Mouse (Mus musculus) midbrain, embryonic 12.5 days (tissue): ENCODE measurements around the gene Tmprss3. TPM values are rescaled to one million over a fixed set of nuclear protein-coding genes. Genes with fewer than 3 reads are reported as not detected.

Experiments used
- ATAC-seq: fragments of 200-750 bp; cut with Nextera tagmentation; 2 replicates; pipeline ENCODE4 v1.8.0; 2017; ENCODE audit warnings: low read depth, moderate TSS enrichment, moderate library complexity; ENCODE audit not compliant: low FRiP score
- H3K27ac ChIP-seq: fragments of 300-500 bp; sonication (generic); replicated peaks from 2 replicates; pipeline ENCODE4 v1.5.1; 2016; ENCODE audit warnings: mild to moderate bottlenecking
- H3K27me3 ChIP-seq: fragments of 300-500 bp; sonication (generic); 2 replicates; pipeline ENCODE4 v1.6.1; 2016; ENCODE audit warnings: mild to moderate bottlenecking
- H3K36me3 ChIP-seq: fragments of 300-500 bp; sonication (generic); 2 replicates; pipeline ENCODE4 v1.6.1; 2016
- H3K4me1 ChIP-seq: fragments of 300-500 bp; sonication (generic); 2 replicates; pipeline ENCODE4 v1.6.1; 2016
- H3K4me2 ChIP-seq: fragments of 300-500 bp; sonication (generic); replicated peaks from 2 replicates; pipeline ENCODE4 v1.6.1; 2016; ENCODE audit warnings: mild to moderate bottlenecking, moderate library complexity
- H3K4me3 ChIP-seq: fragments of 300-500 bp; sonication (generic); 2 replicates; pipeline ENCODE4 v1.5.1; 2016; ENCODE audit warnings: mild to moderate bottlenecking
- H3K9ac ChIP-seq: fragments of 300-500 bp; sonication (generic); replicated peaks from 2 replicates; pipeline ENCODE4 v1.6.1; 2016; ENCODE audit warnings: mild to moderate bottlenecking, moderate library complexity
- H3K9me3 ChIP-seq: fragments of 300-500 bp; sonication (generic); 2 replicates; pipeline ENCODE4 v1.6.1; 2016; ENCODE audit warnings: mild to moderate bottlenecking
- WGBS: fragments of 180-500 bp; shearing (Covaris S2); methylation state at CpG from one replicate; pipeline ENCODE4 v1.1.7; 2016; 5-methylcytosine and 5-hydroxymethylcytosine counted together
- polyA plus RNA-seq: library from polyadenylated mRNA; unstranded; fragments of >200 nt; fragmentation: Nextera tagmentation; extraction: Ambion mirVana; gene quantifications from 2 replicates; pipeline ENCODE4 v1.2.1, GENCODE M21; 2016

Gene Tmprss3
- polyA plus RNA-seq, 1 experiment from 2014 or later = not detected

DNA sequence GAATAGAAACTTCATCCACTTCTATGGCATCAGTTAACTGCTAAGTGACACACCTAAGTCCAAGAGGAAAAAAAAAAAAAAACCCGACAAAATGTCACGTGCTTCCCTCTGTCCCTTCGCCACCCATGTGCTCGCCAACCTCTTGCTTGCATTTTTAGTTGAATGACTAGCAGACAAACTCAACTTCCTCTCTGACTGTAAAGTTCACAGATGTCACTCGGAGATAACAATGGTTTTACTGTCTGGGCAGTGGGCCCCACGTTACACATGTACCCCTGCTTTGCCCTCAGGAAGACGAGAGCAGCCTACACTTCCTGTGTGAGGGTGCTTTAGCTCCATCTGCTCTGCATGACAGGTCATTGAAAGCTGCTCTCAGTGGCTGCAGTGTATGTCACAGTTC is 25.1 kb upstream of the Tmprss3 start:
- Histone ChIP-seq H3K27ac (no peak overlapping the region), H3K9ac (no peak overlapping the region), H3K36me3 (no peaks in the 10 kb centered on the region), H3K4me1 (no peaks in the 10 kb centered on the region), H3K4me2 (no peak overlapping the region), H3K27me3 (no peaks in the 10 kb centered on the region; the same call in 1 of the 2 replicates), H3K9me3 (no peaks in the 10 kb centered on the region), H3K4me3 (no peak overlapping the region)
- ATAC-seq = no peak
- WGBS = 76% methylated on average over 7 of the region's 7 CpGs

DNA sequence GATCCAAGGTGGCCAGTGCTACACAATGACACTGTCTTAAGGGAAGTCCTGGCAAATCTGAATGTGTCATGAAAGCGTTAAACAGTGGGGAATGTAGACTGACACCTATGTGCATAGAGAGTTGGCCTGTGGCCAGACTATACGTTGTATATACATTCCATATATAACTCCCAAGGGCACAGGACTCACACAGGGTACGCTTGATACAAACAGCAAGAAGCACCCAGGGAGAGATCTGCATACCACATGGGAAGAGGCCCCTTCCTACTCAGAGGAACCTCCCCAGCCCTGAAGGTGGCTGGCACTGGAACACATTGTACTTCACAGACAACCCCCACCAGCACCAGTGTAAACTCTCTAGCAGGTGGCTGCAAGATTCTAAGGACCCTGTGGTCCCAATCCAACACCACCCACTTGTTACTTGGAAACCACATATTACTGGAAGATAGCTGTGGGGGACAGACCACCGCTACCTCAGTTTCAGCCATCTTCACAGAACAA is 24.1 kb upstream of the Tmprss3 start:
- no peaks in the 10 kb centered on the region for H3K36me3 ChIP-seq
- no peaks in the 10 kb centered on the region for H3K27me3 ChIP-seq
- H3K27ac ChIP-seq = no peak overlapping the region
- no peak overlapping the region for H3K4me2 ChIP-seq
- H3K9me3 ChIP-seq = no peaks in the 10 kb centered on the region
- H3K4me3 ChIP-seq = no peak overlapping the region
- 84% methylated on average over 4 of the region's 4 CpGs for WGBS
- no peaks in the 10 kb centered on the region for H3K4me1 ChIP-seq
- no peak for ATAC-seq
- no peak overlapping the region for H3K9ac ChIP-seq

DNA sequence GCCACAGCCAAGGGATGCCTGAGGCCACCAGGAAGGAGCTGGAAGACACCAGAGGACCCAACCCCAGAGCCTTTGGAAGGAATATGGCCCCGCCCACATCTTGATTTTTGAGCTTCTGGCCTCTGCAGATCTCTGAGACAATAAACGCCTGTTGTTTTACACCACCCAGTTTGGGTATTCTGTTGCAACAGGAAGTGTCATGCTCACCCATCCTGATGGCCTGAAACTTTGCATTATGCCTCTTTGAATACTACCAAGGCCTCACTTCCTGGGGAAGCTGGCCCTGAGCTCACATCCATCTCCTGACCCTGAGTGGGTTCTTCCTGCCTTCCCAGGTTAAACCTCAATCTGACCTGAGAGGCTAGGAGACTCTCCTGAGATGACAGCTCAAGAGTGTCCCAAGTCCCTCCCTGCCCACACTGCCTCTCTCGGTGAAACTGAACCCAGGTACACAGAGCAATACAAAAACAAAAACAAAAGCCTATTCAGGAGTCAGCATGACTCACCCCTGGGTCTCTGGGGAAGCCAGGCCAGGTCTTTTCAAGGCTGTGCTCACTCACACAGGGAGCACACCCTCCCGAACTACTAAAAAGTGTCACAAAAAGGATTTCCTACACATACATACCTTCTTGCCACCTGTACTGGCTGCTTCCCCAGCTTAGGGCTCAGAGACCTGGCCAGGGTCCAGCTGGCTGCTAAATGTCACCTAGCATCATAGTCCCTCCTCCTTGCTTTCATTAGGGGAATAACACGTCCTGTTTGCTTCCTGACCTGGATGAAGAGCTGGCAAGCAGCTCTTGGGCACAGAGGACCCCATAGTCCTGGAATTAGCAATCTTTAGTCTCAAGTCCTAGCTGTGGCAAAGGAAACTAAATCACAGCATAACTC is 17.5 kb upstream of the Tmprss3 start:
- no peak overlapping the region for H3K4me2 ChIP-seq
- H3K9ac ChIP-seq = no peak overlapping the region
- no peaks in the 10 kb centered on the region for H3K4me1 ChIP-seq
- no peak overlapping the region for H3K27ac ChIP-seq
- no peak for ATAC-seq
- H3K36me3 ChIP-seq = no peaks in the 10 kb centered on the region
- no peaks in the 10 kb centered on the region for H3K9me3 ChIP-seq
- WGBS = 53% methylated on average over 5 of the region's 5 CpGs
- H3K4me3 ChIP-seq = no peak overlapping the region
- H3K27me3 ChIP-seq = no peaks in the 10 kb centered on the region

DNA sequence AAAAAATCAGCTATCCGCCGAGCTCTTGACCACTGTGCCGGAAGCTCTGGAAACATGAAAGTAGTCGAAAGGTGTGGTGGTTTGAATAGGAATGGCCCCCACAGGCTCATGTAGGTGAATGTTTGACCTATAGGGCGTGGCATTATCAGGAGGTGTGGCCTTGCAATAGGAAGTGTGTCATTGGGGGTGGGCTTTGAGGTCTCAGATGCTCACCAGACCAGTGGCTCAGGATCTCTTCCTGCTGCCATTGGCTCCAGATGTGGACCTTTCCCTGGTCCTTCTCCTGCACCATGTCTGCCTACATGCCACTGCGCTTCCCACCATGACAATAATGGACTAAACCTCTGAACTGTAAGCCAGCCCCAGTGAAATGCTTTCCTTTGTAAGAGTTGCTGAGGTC is 13.1 kb upstream of the Tmprss3 start:
- 92% methylated on average over 6 of the region's 6 CpGs for WGBS
- ATAC-seq = no peak
- Histone ChIP-seq H3K27me3 (no peaks in the 10 kb centered on the region), H3K4me1 (no peaks in the 10 kb centered on the region), H3K4me2 (no peak overlapping the region), H3K9ac (no peak overlapping the region), H3K9me3 (no peaks in the 10 kb centered on the region), H3K36me3 (no peaks in the 10 kb centered on the region), H3K4me3 (no peak overlapping the region), H3K27ac (no peak overlapping the region)

DNA sequence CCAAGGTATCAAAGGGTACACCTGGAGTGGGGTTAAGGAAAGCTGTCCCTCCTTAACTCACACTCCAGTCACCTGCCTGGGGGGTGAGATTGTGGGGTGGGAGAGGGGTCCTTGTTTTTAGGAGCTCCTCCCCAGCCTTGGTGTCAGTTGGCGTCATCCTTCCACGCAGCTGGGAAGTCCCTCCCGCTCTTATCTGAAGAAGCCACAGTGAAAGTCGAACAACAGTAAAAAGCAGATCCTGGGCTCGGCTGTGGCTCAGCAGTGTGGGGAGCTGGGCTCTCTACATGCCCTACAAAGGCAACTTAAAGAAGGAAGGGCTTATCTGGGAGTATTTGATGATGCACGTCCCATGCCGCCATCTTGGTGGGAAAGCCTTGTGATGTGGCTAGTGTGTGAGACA is 11.5 kb upstream of the Tmprss3 start:
- H3K9ac ChIP-seq = no peak overlapping the region
- no peak overlapping the region for H3K27ac ChIP-seq
- no peak overlapping the region for H3K4me3 ChIP-seq
- ATAC-seq = no peak
- no peaks in the 10 kb centered on the region for H3K4me1 ChIP-seq
- H3K27me3 ChIP-seq = no peaks in the 10 kb centered on the region
- no peak overlapping the region for H3K4me2 ChIP-seq
- no peaks in the 10 kb centered on the region for H3K36me3 ChIP-seq
- no peaks in the 10 kb centered on the region for H3K9me3 ChIP-seq
- 88% methylated on average over 7 of the region's 7 CpGs for WGBS

DNA sequence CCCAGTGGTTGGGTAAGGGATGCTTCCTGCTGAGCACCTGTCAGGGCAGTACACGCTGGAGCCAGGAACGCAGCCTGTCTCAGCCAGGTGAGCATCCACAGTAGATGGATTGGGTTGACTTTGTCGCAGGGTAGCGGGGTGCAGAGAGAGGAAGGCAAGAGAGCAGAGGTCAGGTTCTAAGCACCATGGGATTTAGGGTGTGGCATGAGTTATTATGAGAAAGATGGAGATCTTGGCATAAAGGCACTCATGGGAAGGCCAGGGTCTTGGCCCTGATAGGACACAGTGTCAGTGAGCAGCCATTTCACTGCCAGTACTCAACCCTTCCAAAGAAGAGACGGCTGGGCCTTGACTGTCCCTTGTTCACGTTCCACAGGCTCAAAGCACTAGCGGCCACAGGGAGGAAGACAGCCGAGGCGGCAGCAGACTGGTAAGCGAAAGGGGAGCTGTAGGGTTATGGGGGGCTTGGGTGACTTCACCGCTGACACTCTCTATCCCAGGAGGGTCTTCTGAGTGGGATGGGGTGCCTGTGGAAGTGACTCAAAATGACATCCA is 10.7 kb upstream of the Tmprss3 start:
- no peak for ATAC-seq
- H3K4me3 ChIP-seq = no peak overlapping the region
- H3K4me2 ChIP-seq = no peak overlapping the region
- no peaks in the 10 kb centered on the region for H3K9me3 ChIP-seq
- no peaks in the 10 kb centered on the region for H3K27me3 ChIP-seq
- H3K36me3 ChIP-seq = no peaks in the 10 kb centered on the region
- no peak overlapping the region for H3K9ac ChIP-seq
- no peak overlapping the region for H3K27ac ChIP-seq
- 92% methylated on average over 11 of the region's 11 CpGs for WGBS
- no peaks in the 10 kb centered on the region for H3K4me1 ChIP-seq

DNA sequence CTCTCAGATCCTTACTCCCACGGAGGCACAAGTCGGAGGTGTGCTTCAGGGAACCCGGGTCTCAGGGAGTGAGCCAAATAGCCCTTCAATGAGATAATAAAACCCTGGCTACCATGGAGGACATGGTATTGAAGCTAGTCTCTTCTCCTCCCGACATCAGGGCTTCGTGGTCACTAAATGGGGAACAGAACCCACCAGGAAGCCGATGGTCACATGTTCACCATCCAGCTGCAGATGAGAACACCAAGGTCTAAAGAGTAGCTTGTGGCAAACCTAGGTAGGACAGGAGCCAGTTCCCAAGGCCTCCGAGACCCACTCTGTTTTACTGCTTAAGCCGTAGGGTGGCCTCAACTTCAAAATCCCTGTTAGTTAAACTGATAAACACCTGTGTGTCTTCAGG is 9.9 kb upstream of the Tmprss3 start:
- no peak overlapping the region for H3K27ac ChIP-seq
- no peaks in the 10 kb centered on the region for H3K9me3 ChIP-seq
- no peak for ATAC-seq
- no peak overlapping the region for H3K9ac ChIP-seq
- H3K4me3 ChIP-seq = no peak overlapping the region
- 91% methylated on average over 8 of the region's 8 CpGs for WGBS
- H3K27me3 ChIP-seq = no peaks in the 10 kb centered on the region
- H3K4me2 ChIP-seq = no peak overlapping the region
- no peaks in the 10 kb centered on the region for H3K36me3 ChIP-seq
- H3K4me1 ChIP-seq = no peaks in the 10 kb centered on the region

DNA sequence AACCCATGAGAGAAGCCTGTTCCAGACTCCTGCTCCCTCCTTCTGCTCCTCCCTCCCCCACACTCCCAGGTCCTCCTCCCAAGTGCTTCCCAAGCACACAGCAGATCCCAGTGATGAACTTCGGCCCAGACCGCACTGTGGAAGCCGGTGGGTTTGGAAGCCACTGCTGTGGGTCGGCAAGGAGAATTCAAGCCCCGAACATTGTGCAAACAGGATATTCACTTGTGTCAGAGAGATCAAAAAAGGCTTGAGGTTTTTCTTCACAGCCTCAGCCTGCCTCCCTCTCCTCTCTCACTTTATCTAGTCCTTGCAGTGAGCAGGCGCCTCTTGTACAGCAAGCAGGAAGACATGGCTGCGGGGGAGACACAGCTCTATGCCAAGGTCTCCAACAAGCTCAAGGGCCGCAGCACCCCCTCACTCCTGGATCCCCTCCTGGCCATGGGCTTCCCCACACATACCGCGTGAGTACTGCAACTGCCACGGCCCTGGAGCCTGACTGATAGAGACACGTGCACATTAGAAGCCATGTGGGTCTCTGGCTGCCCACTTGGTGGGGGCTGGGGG is 9.1 kb upstream of the Tmprss3 start, which contains the start of gene Ubash3a:
Gene Ubash3a (plus strand): TSS at position 103 of the 564 bp plus-strand sequence.
- no peaks in the 10 kb centered on the region for H3K9me3 ChIP-seq
- H3K27me3 ChIP-seq = no peaks in the 10 kb centered on the region
- H3K4me2 ChIP-seq = no peak within 1 kb of the TSS
- no peaks in the 10 kb centered on the region for H3K36me3 ChIP-seq
- no peak within 1 kb of the TSS for H3K27ac ChIP-seq
- 78% methylated on average over 12 of the region's 12 CpGs for WGBS
- no peak for ATAC-seq
- H3K9ac ChIP-seq = no peak within 1 kb of the TSS
- no peak within 1 kb of the TSS for H3K4me3 ChIP-seq
- no peaks in the 10 kb centered on the region for H3K4me1 ChIP-seq

DNA sequence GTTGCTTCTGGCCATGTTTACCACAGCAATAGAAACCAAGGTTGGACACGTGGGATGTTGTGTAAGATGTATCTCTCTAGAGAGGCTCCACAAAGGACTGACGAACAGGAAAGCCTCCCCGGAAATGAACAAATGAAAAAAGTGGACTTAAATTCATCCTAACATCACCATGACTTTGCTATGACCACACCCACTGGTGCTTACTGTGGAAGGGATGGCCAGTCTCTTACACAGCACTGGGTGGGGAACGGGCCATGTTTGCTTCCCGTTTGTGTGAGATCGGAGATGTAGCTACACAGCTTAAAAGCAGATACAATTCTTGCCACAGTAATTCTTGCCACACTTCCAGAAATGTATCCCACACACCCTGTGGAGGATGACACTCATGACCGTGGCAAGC is 2.5 kb downstream of the Tmprss3 start:
- H3K4me3 ChIP-seq = no peak overlapping the region
- H3K4me1 ChIP-seq = no peaks in the 10 kb centered on the region
- no peak overlapping the region for H3K9ac ChIP-seq
- no peaks in the 10 kb centered on the region for H3K27me3 ChIP-seq
- ATAC-seq = no peak
- H3K4me2 ChIP-seq = no peak overlapping the region
- no peaks in the 10 kb centered on the region for H3K36me3 ChIP-seq
- 93% methylated on average over 7 of the region's 7 CpGs for WGBS
- H3K9me3 ChIP-seq = no peaks in the 10 kb centered on the region
- H3K27ac ChIP-seq = no peak overlapping the region

DNA sequence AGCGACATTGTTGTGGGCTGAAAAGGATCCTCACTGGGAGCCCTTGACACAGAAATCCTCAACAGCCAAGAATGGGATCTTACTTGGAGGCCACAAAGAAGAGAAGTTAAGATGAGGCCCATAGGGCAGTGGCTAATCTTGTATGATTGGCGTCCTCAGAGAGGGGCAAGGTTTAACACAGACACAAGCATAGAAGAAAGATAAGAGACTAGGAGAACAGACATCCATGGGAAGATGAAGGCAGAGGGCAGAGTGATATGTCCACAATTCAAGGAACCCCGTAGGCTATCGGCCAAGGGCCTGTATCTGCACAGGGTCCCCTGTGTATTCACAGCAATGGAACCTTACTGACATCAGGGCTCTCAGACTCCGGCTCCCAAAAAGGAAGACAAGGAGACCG is 3.6 kb downstream of the Tmprss3 start:
- no peak for ATAC-seq
- WGBS = 68% methylated on average over 6 of the region's 6 CpGs
- H3K27ac ChIP-seq = no peak overlapping the region

DNA sequence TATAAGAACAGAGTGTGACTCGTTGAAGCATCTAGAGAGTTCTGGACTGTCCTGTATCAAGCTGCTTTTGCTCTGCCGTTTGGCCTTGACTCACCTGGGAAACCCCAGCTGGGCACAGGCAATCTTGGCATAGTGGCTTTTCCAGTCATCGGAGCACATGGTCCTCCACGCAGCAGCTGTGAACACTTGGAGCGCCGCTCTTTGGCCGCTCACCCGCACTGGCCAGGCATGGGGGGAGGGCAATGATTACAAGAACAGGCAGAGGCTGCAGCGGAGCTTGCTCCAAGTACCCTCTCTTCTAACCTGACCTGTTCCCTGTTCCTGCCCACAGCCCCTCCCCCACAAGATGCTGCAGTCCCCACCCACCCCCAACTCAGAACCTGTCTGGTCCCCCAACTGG is 5.4 kb downstream of the Tmprss3 start:
- Histone ChIP-seq H3K4me3 (no peak overlapping the region), H3K27me3 (no peaks in the 10 kb centered on the region), H3K4me1 (no peaks in the 10 kb centered on the region), H3K27ac (no peak overlapping the region), H3K9me3 (no peaks in the 10 kb centered on the region), H3K36me3 (no peaks in the 10 kb centered on the region), H3K9ac (no peak overlapping the region), H3K4me2 (no peak overlapping the region)
- WGBS = 90% methylated on average over 9 of the region's 9 CpGs
- ATAC-seq = no peak

More for the DNA sequence above, 3.6 kb downstream of the Tmprss3 start:
- H3K4me3 ChIP-seq = no peak overlapping the region
- H3K4me1 ChIP-seq = no peaks in the 10 kb centered on the region
- no peak overlapping the region for H3K4me2 ChIP-seq
- H3K9ac ChIP-seq = no peak overlapping the region
- no peaks in the 10 kb centered on the region for H3K27me3 ChIP-seq
- H3K9me3 ChIP-seq = no peaks in the 10 kb centered on the region
- H3K36me3 ChIP-seq = no peaks in the 10 kb centered on the region

DNA sequence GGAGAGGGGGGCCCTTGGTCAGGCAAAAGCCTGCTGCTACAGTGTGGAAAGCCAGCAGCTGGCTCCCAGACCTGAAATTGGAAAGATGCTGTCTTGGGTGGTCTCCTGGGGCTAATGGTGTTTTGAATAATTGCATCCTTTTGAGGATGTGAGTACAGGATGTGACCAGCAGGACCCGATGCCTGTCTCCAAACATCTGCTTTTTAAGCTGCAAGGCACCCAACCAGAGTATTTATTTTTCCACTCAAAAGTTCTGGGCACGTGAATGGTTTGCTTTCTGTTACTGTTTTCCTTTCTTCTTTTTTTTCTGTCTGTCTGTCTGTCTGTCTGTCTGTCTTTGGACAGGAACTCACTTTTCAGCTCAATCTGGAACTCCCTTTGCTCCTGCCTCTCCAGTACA is 6.1 kb downstream of the Tmprss3 start:
- Histone ChIP-seq H3K4me2 (no peak overlapping the region), H3K36me3 (no peaks in the 10 kb centered on the region), H3K4me1 (no peaks in the 10 kb centered on the region), H3K9me3 (no peaks in the 10 kb centered on the region), H3K27me3 (no peaks in the 10 kb centered on the region), H3K27ac (no peak overlapping the region), H3K9ac (no peak overlapping the region), H3K4me3 (no peak overlapping the region)
- 66% methylated on average over 2 of the region's 2 CpGs for WGBS
- ATAC-seq = no peak
